10 mouse cellular contexts compared by ENCODE assay signal in the genomic region with DNA sequence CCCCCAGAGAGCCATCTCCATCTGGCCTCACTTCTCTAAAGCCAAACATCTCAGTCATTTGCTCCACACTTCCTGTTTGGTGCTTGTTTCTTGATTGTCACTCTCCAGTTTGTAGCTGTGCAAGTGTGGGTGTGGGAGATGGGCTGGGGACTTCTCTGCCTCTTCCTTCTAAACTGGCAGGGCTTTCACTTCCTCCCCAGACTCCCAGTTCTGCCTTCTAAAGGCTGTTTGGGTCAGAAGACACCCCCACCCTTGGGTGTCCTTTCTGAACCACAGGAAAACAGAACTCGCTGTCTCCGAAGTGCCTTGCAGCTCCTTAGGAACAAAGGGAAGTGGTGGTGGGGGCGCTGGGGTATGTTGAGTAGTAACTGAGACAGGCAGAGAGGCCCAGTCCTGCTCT. TPM values are rescaled to one million over a fixed set of nuclear protein-coding genes. Genes with fewer than 3 reads are reported as not detected.
DNase-seq lines count a peak whose midpoint lies in the region; ATAC-seq and TF ChIP-seq lines count a peak whose summit lies in the region.
"Had no signal": no experiment of that assay in that cellular context is flagged by ENCODE, and none has a peak within 500 bp of the region (broad histone marks: within the 10 kb centered on the region; RNA-seq: fewer than 3 reads in every experiment).

No protein-coding gene starts in this region.

- no peaks in the 10 kb centered on the region for H3K36me3 ChIP-seq in liver, embryonic 12.5 days
- H3K36me3 ChIP-seq in small intestine, adult 2 months (ENCODE audit: control insufficient read depth, insufficient read depth, low read length), result no peaks in the 10 kb centered on the region
- H3K36me3 ChIP-seq: stomach, embryonic 15.5 days had no signal

- no peak overlapping the region for H3K9ac ChIP-seq in liver, embryonic 12.5 days
- H3K9ac ChIP-seq: stomach, embryonic 15.5 days had no signal

- TF ChIP-seq POLR2A in bone marrow, adult 2 months (IDR thresholded peaks at IDR 0.05; ENCODE audit: borderline replicate concordance, control insufficient read depth, low read depth, low read length), result no peak
- no peak for TF ChIP-seq POLR2A in small intestine, adult 2 months (IDR thresholded peaks at IDR 0.05; ENCODE audit: low read depth, low read length)

- no peak for TF ChIP-seq CTCF in bone marrow, adult 2 months (IDR thresholded peaks at IDR 0.05; ENCODE audit: control insufficient read depth, insufficient read depth, low read length)
- no peak for TF ChIP-seq CTCF in small intestine, adult 2 months (IDR thresholded peaks at IDR 0.05; ENCODE audit: extremely low read depth, insufficient read length, insufficient replicate concordance, low read depth, low read length)

- no peak for ATAC-seq in liver, embryonic 12.5 days

- H3K27ac ChIP-seq in bone marrow, adult 2 months (ENCODE audit: control insufficient read depth, insufficient read depth, low read depth, low read length, poor library complexity), result peak overlapping the region; percentile 87
- no peak overlapping the region for H3K27ac ChIP-seq in liver, embryonic 12.5 days
- H3K27ac ChIP-seq in small intestine, adult 2 months (ENCODE audit: insufficient read depth, low read depth, low read length), result peak overlapping the region; percentile 39
- H3K27ac ChIP-seq: kidney, postnatal 0 days had no signal

- no peaks in the 10 kb centered on the region for H3K9me3 ChIP-seq in liver, embryonic 12.5 days (replicated peaks)
- H3K9me3 ChIP-seq: stomach, embryonic 15.5 days had no signal

- 2% methylated on average over 3 of the region's 3 CpGs for WGBS in bone marrow, adult 2 months
- 31% methylated on average over 3 of the region's 3 CpGs for WGBS in liver, embryonic 12.5 days (ENCODE audit: insufficient replicate concordance)
- 74% methylated on average over 3 of the region's 3 CpGs for WGBS in small intestine, adult 2 months

- H3K4me3 ChIP-seq in bone marrow, adult 2 months (replicated peaks; ENCODE audit: control insufficient read depth, low read depth, low read length), result peak overlapping the region; percentile 52
- no peak overlapping the region for H3K4me3 ChIP-seq in liver, embryonic 12.5 days
- H3K4me3 ChIP-seq in small intestine, adult 2 months (ENCODE audit: low read depth, low read length), result peak overlapping the region; percentile 18; the same call in 1 of the 2 replicates

- peaks cover 71% of the 10 kb centered on the region for H3K27me3 ChIP-seq in liver, embryonic 12.5 days (replicated peaks)
- H3K27me3 ChIP-seq in small intestine, adult 2 months (ENCODE audit: control insufficient read depth, insufficient read depth, low read length), result no peaks in the 10 kb centered on the region

- H3K4me2 ChIP-seq in liver, embryonic 12.5 days, result 0 out of 2 replicates have a peak overlapping the region, but pooled peaks have one; percentile 6

- peaks cover 7% of the 10 kb centered on the region for H3K4me1 ChIP-seq in bone marrow, adult 2 months (ENCODE audit: control insufficient read depth, insufficient read depth, low read length)
- H3K4me1 ChIP-seq in liver, embryonic 12.5 days, result peaks cover 27% of the 10 kb centered on the region
- H3K4me1 ChIP-seq in small intestine, adult 2 months (ENCODE audit: control insufficient read depth, insufficient read depth, insufficient read length, low read length), result no peaks in the 10 kb centered on the region; the same call in 1 of the 2 replicates

- DNase-seq in layer of hippocampus, adult 9-10 months (ENCODE audit: low spot score), result peak; percentile 49
- DNase-seq in layer of hippocampus, adult 8-10 months (ENCODE audit: low spot score in 2 of 2), result no peak
- no peak for DNase-seq in urinary bladder, postnatal 10 days (ENCODE audit: low spot score)
- DNase-seq in c-Kit-positive CD71-positive TER-119-positive erythroid progenitor cells, embryonic 14.5 days (ENCODE audit: low spot score), result no peak
- no peak for DNase-seq in adrenal gland, adult 18-20 months (ENCODE audit: low spot score in 2 of 2)

RNA-seq across cellular contexts. Expression of gene Il6ra, which starts 1.8 kb away (rescaled TPM):
- 1 to 10 TPM; 6.6 to 9.4 (median 8.1) TPM for total RNA-seq in layer of hippocampus, adult 8-10 months (2022)
- polyA plus RNA-seq in bone marrow, adult 2 months (2011; ENCODE audit: insufficient read depth, insufficient read length, low replicate concordance, missing spikeins), result 6.5 and 11.4 TPM in 2 replicates
- 1.9 and 2.1 TPM in 2 replicates for polyA plus RNA-seq in liver, embryonic 12.5 days (2016; fragmentation: Nextera tagmentation; extraction: Ambion mirVana)
- polyA plus RNA-seq in small intestine, adult 2 months (2012; rRNA removed), result 3.0 and 3.7 TPM in 2 replicates
- 10 to 100 TPM in 1 of 2 experiments, 1 to 10 TPM in 1; 7.8 to 13.9 TPM for total RNA-seq in adrenal gland, adult 18-20 months (2021)

RNA-seq across cellular contexts. Expression of gene Atp8b2, which starts 52.1 kb away (rescaled TPM):
- total RNA-seq in layer of hippocampus, adult 8-10 months (2022), result 100 to 1,000 TPM in 1 of 4 experiments, 10 to 100 TPM in 3; 86.7 to 114 (median 92.3) TPM
- 9.0 and 30.6 TPM in 2 replicates for polyA plus RNA-seq in bone marrow, adult 2 months (2011; ENCODE audit: insufficient read depth, insufficient read length, low replicate concordance, missing spikeins)
- 4.2 and 4.6 TPM in 2 replicates for polyA plus RNA-seq in liver, embryonic 12.5 days (2016; fragmentation: Nextera tagmentation; extraction: Ambion mirVana)
- 8.3 and 13.5 TPM in 2 replicates for polyA plus RNA-seq in small intestine, adult 2 months (2012; rRNA removed)
- 10 to 100 TPM; 26.5 to 39.9 TPM for total RNA-seq in adrenal gland, adult 18-20 months (2021)
